Mouse (Mus musculus): ENCODE measurements around the gene Shisa9. TPM values are rescaled to one million over a fixed set of nuclear protein-coding genes. Genes with fewer than 3 reads are reported as not detected.
A peak's percentile ranks its signal among the peaks of the same experiment; 100 is the strongest.

Gene Shisa9
- total and polyA plus RNA-seq, 2 experiments: 0.12 to 0.74 TPM

GRCm38 (mm10) chr16:11973707-11974106 is 10.2 kb upstream of the Shisa9 start:
- TF ChIP-seq CTCF (IDR thresholded peaks at IDR 0.05; ENCODE audit: low read depth, low read length) (no peak), POLR2A (IDR thresholded peaks at IDR 0.05; ENCODE audit: extremely low read depth, insufficient read depth, low read length) (no peak)
- H3K27ac ChIP-seq (replicated peaks; ENCODE audit: insufficient read depth, low read depth, low read length): no peak overlapping the region
- 65% methylated on average over 4 of the region's 4 CpGs for whole genome bisulfite sequencing
- no peaks in the 10 kb centered on the region for H3K4me1 ChIP-seq (ENCODE audit: control insufficient read depth, insufficient read depth, low read length)
- no peak for DNase-seq (ENCODE audit: extremely low read depth, low read depth, low spot score)
- no peaks in the 10 kb centered on the region for H3K36me3 ChIP-seq (ENCODE audit: control insufficient read depth, insufficient read depth, low read length)
- no peak overlapping the region for H3K9ac ChIP-seq (ENCODE audit: low read depth, low read length)
- H3K79me2 ChIP-seq (ENCODE audit: control insufficient read depth, insufficient read depth, low read length): no peaks in the 10 kb centered on the region
- no peak overlapping the region for H3K4me3 ChIP-seq (ENCODE audit: insufficient read depth, low read depth, low read length)
- H3K27me3 ChIP-seq (ENCODE audit: control insufficient read depth, insufficient read depth, low read length): no peaks in the 10 kb centered on the region

GRCm38 (mm10) chr16:11976737-11977136 is 7.2 kb upstream of the Shisa9 start:
- Histone ChIP-seq H3K4me3 (ENCODE audit: insufficient read depth, low read depth, low read length) (no peak overlapping the region), H3K79me2 (ENCODE audit: control insufficient read depth, insufficient read depth, low read length) (no peaks in the 10 kb centered on the region), H3K27me3 (ENCODE audit: control insufficient read depth, insufficient read depth, low read length) (no peaks in the 10 kb centered on the region), H3K27ac (replicated peaks; ENCODE audit: insufficient read depth, low read depth, low read length) (no peak overlapping the region), H3K36me3 (ENCODE audit: control insufficient read depth, insufficient read depth, low read length) (no peaks in the 10 kb centered on the region), H3K4me1 (ENCODE audit: control insufficient read depth, insufficient read depth, low read length) (no peaks in the 10 kb centered on the region), H3K9ac (ENCODE audit: low read depth, low read length) (no peak overlapping the region)
- 79% methylated on average over 2 of the region's 2 CpGs for WGBS
- no peak for DNase-seq (ENCODE audit: extremely low read depth, low read depth, low spot score)
- no peak for TF ChIP-seq POLR2A (IDR thresholded peaks at IDR 0.05; ENCODE audit: extremely low read depth, insufficient read depth, low read length)
- TF ChIP-seq CTCF (IDR thresholded peaks at IDR 0.05; ENCODE audit: low read depth, low read length): no peak

GRCm38 (mm10) chr16:11980764-11981163 is 3.1 kb upstream of the Shisa9 start:
- Histone ChIP-seq H3K36me3 (ENCODE audit: control insufficient read depth, insufficient read depth, low read length) (no peaks in the 10 kb centered on the region), H3K4me1 (ENCODE audit: control insufficient read depth, insufficient read depth, low read length) (no peaks in the 10 kb centered on the region), H3K27me3 (ENCODE audit: control insufficient read depth, insufficient read depth, low read length) (peaks cover 8% of the 10 kb centered on the region; the same call in 1 of the 2 replicates), H3K4me3 (ENCODE audit: insufficient read depth, low read depth, low read length) (no peak overlapping the region), H3K79me2 (ENCODE audit: control insufficient read depth, insufficient read depth, low read length) (no peaks in the 10 kb centered on the region), H3K27ac (replicated peaks; ENCODE audit: insufficient read depth, low read depth, low read length) (no peak overlapping the region), H3K9ac (ENCODE audit: low read depth, low read length) (no peak overlapping the region)
- WGBS: 26% methylated on average over 3 of the region's 3 CpGs
- peak; percentile 29; the same call in 1 of the 2 replicates for TF ChIP-seq CTCF (IDR thresholded peaks at IDR 0.05; ENCODE audit: low read depth, low read length)
- TF ChIP-seq POLR2A (IDR thresholded peaks at IDR 0.05; ENCODE audit: extremely low read depth, insufficient read depth, low read length): no peak
- DNase-seq (ENCODE audit: extremely low read depth, low read depth, low spot score): no peak

GRCm38 (mm10) chr16:11983106-11983615 is 752 bp upstream of the Shisa9 start:
- no peaks in the 10 kb centered on the region for H3K4me1 ChIP-seq (ENCODE audit: control insufficient read depth, insufficient read depth, low read length)
- H3K36me3 ChIP-seq (ENCODE audit: control insufficient read depth, insufficient read depth, low read length): no peaks in the 10 kb centered on the region
- no peaks in the 10 kb centered on the region for H3K79me2 ChIP-seq (ENCODE audit: control insufficient read depth, insufficient read depth, low read length)
- TF ChIP-seq CTCF (IDR thresholded peaks at IDR 0.05; ENCODE audit: low read depth, low read length) (no peak), POLR2A (IDR thresholded peaks at IDR 0.05; ENCODE audit: extremely low read depth, insufficient read depth, low read length) (no peak)
- WGBS: 8% methylated on average over 25 of the region's 25 CpGs
- DNase-seq (ENCODE audit: extremely low read depth, low read depth, low spot score): no peak
- no peak overlapping the region for H3K9ac ChIP-seq (ENCODE audit: low read depth, low read length)
- H3K4me3 ChIP-seq (ENCODE audit: insufficient read depth, low read depth, low read length): no peak overlapping the region
- H3K27ac ChIP-seq (replicated peaks; ENCODE audit: insufficient read depth, low read depth, low read length): no peak overlapping the region
- H3K27me3 ChIP-seq (ENCODE audit: control insufficient read depth, insufficient read depth, low read length): peaks cover 8% of the 10 kb centered on the region; the same call in 1 of the 2 replicates

- Histone ChIP-seq H3K36me3 (ENCODE audit: control insufficient read depth, insufficient read depth, low read length) (no peaks in the 10 kb centered on the region), H3K79me2 (ENCODE audit: control insufficient read depth, insufficient read depth, low read length) (no peaks in the 10 kb centered on the region), H3K4me1 (ENCODE audit: control insufficient read depth, insufficient read depth, low read length) (no peaks in the 10 kb centered on the region), H3K9ac (ENCODE audit: low read depth, low read length) (peak overlapping the region; percentile 66), H3K27ac (replicated peaks; ENCODE audit: insufficient read depth, low read depth, low read length) (no peak overlapping the region), H3K27me3 (ENCODE audit: control insufficient read depth, insufficient read depth, low read length) (peaks cover 11% of the 10 kb centered on the region; the same call in 1 of the 2 replicates), H3K4me3 (ENCODE audit: insufficient read depth, low read depth, low read length) (peak overlapping the region; percentile 66)
- DNase-seq (ENCODE audit: extremely low read depth, low read depth, low spot score): no peak
- TF ChIP-seq CTCF (IDR thresholded peaks at IDR 0.05; ENCODE audit: low read depth, low read length) (no peak), POLR2A (IDR thresholded peaks at IDR 0.05; ENCODE audit: extremely low read depth, insufficient read depth, low read length) (no peak)
- 2% methylated on average over 76 of the region's 76 CpGs for WGBS
Observed at GRCm38 (mm10) chr16:11984271-11984791, 418 bp downstream of the Shisa9 start.

- WGBS: 77% methylated on average over 4 of the region's 4 CpGs
Observed at GRCm38 (mm10) chr16:11987056-11987455, 3.1 kb downstream of the Shisa9 start.

More at GRCm38 (mm10) chr16:11987056-11987455, 3.1 kb downstream of the Shisa9 start:
- TF ChIP-seq POLR2A (IDR thresholded peaks at IDR 0.05; ENCODE audit: extremely low read depth, insufficient read depth, low read length) (no peak), CTCF (IDR thresholded peaks at IDR 0.05; ENCODE audit: low read depth, low read length) (no peak)
- Histone ChIP-seq H3K27me3 (ENCODE audit: control insufficient read depth, insufficient read depth, low read length) (peaks cover 11% of the 10 kb centered on the region; the same call in 1 of the 2 replicates), H3K4me3 (ENCODE audit: insufficient read depth, low read depth, low read length) (no peak overlapping the region), H3K9ac (ENCODE audit: low read depth, low read length) (no peak overlapping the region), H3K36me3 (ENCODE audit: control insufficient read depth, insufficient read depth, low read length) (no peaks in the 10 kb centered on the region), H3K4me1 (ENCODE audit: control insufficient read depth, insufficient read depth, low read length) (no peaks in the 10 kb centered on the region), H3K27ac (replicated peaks; ENCODE audit: insufficient read depth, low read depth, low read length) (no peak overlapping the region), H3K79me2 (ENCODE audit: control insufficient read depth, insufficient read depth, low read length) (no peaks in the 10 kb centered on the region)
- no peak for DNase-seq (ENCODE audit: extremely low read depth, low read depth, low spot score)
